Mouse (Mus musculus): ENCODE data around the gene Dazap1.

Dazap1 gene

DNA sequence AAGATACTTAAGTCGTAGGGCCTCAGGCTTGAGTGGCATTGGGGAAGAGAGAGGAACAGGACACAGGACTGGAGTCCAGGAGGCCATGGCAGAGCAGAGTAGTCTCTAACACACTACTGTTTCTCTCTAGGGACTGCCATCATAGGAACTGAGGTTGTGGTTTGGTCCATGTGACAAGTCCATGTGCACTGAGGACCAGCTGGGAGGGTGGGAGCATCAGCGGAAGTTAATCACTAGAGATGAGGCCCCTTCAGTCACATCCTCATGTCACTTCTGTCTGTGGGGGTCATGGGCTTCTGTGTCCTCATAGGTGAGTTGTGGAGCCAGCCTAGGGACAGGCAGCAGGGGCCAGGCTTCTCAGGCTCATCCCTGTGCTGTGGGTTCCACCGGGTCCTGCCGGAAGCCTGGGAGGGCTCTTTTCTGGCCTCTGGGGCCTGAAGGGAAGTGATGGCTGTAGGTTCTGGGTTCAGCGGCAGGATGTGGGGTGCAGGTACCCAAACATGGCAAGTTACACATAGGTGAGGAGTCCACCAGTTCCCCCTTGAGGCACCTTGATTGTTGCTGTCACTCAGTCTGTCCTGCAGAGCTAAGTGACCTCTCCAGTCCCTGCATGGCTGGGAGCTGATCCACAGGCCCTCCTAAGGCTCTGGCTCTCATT, 10.0 kb downstream of the Dazap1 start:
- no peak for DNase-seq (ENCODE audit: low read depth, low spot score)

DNA sequence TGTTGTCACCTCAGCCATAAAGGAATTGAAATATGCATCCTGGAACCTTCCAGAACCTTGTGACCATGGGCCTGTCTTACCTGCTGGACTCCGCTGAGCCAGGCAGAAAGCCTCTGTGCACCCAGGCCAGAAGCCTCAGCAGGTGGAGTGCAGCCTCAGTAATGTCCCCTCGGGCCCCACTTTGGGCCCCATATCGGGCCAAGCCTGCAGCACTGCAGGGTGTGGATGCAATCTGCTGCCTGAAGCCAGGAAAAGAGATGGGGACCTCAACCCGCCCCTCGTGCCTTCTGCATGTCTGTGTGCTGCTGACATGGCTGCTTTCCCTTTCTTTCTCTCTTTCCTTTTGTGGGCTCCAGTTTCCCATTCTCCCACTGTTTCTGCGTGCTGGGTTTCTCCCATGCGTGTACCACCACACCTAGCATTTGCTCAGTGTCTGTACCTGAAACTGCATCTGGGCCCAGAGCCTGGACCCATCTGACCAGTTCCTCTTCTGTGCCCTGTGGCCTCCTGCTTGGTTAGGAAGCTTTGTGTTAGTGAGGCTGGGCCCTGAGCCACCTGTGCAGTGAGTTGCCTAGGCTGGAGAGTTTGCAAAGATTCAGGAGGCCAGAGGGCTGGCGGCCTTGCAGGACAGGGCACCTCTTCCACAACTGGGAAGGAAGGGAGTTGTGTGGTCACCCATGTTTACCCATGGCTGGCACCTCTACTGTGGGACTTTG, 10.7 kb downstream of the Dazap1 start:
- DNase-seq (ENCODE audit: low read depth, low spot score): no peak

DNA sequence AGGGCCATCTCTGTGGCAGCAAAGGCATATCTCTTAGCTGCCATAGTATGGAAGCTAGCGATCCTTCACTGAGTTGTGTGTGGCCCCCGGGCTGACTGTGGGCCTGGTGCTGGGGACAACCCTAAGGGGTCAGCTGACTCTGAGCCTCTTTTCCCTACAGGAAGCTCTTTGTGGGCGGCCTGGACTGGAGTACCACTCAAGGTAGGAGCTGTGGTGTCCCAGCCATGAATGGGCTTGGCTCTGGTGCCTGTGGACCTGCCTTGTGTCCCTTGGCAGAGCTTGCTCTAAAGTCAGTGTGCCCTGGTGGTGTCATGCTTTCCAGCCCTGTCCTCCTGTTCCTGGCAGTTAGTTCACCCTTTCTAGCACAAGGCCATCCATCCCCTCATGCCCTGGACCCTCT, 12.6 kb downstream of the Dazap1 start:
- DNase-seq (ENCODE audit: low read depth, low spot score): no peak

DNA sequence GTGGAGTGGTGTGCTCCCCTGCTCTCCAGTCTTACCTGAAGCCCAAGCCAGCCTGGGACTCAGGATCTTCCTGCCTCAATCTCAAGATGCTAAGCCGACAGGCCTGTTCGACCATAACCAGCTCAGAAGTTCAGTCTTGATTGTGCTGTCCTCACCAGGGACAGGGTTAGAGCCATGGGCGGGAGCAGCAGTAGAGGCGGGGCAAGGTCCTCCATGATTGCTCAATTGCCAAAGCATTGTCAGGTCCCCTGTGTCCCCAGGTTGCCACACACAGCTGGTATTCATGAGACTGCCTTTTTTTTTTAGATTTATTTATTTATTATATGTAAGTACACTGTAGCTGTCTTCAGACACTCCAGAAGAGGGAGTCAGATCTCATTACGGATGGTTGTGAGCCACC, 15.0 kb downstream of the Dazap1 start:
- no peak for DNase-seq (ENCODE audit: low read depth, low spot score)

DNA sequence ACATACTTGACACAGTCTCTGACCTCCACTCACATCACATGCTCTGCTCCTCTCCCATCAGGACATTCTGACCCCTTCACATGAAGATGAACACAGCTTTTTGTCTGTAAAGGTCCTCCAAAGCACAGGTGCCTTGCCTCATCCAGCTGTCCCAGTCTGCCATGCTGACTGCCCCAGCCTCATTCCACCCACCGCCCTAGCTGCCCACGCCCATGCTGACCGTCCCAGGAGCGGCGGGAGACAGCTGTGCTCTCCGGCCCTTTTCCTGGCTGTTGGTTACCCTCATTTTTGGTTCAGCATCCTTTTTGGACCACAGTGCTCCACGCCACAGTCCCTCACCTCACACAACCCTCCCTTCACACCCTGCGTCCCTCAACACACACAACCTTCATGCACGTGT, 17.1 kb downstream of the Dazap1 start:
- DNase-seq (ENCODE audit: low read depth, low spot score): no peak

DNA sequence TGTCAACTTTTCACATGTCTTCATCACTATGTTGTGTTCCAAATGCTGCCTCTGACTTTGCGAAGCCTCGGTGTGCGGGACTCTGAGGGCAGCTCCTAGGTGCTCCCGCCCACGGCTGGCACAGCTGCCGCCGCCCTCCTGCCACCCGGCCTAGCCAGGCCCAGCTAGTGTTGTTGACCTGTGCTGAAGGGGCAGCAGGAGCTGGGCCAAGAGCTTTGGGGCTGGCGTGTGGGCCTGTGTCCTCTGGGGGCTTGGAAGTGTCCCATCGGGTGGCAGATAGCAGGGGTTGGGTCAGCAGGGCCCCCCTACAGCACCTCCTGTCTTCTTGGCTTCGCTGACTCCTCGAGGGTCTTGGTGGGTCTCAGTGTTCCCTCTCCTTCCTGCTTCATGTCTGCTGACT, 18.0 kb downstream of the Dazap1 start:
- no peak for DNase-seq (ENCODE audit: low read depth, low spot score)

DNA sequence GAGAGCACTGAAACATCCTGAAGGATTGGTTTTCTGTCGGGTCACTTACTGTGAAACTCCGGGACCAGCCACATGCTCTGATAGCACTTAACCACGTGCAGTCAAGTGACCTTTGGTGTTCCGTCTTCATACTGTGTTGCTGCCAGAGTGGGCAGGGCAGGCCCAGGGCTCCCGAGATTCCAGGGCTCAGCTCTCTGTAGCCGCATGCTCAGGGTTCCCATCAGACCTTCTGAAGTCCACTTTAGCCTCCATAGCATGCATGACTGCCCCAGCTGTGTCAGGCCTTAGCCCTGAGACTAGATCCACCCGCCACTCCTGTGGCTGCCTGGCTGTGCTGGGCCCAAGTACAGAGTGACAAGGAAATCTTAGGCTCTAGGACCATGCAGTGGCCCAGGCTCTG, 20.0 kb downstream of the Dazap1 start:
- DNase-seq (ENCODE audit: low read depth, low spot score): no peak

DNA sequence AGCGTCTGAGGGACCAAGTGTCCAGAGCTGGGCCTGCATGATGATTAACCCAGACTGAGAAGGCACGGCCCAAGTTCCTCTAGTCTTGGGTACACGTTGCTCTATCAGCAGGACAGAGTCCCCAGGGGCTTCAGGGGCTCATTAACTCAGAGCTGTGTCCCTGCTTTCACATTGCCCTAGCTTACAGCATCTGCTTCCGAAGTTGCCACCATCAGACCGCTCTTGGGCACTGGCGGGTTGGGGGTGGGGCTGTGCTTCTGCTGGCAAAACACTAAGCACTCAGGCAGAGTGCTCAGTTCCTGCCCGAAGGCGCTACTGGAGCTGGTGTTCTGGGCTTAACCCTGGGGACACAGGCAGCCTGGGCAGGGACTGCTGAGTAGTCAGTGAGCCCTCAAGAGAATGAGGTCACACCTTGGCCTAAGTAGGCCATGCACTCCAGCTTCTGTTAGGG, 20.7 kb downstream of the Dazap1 start:
- no peak for DNase-seq (ENCODE audit: low read depth, low spot score)

DNA sequence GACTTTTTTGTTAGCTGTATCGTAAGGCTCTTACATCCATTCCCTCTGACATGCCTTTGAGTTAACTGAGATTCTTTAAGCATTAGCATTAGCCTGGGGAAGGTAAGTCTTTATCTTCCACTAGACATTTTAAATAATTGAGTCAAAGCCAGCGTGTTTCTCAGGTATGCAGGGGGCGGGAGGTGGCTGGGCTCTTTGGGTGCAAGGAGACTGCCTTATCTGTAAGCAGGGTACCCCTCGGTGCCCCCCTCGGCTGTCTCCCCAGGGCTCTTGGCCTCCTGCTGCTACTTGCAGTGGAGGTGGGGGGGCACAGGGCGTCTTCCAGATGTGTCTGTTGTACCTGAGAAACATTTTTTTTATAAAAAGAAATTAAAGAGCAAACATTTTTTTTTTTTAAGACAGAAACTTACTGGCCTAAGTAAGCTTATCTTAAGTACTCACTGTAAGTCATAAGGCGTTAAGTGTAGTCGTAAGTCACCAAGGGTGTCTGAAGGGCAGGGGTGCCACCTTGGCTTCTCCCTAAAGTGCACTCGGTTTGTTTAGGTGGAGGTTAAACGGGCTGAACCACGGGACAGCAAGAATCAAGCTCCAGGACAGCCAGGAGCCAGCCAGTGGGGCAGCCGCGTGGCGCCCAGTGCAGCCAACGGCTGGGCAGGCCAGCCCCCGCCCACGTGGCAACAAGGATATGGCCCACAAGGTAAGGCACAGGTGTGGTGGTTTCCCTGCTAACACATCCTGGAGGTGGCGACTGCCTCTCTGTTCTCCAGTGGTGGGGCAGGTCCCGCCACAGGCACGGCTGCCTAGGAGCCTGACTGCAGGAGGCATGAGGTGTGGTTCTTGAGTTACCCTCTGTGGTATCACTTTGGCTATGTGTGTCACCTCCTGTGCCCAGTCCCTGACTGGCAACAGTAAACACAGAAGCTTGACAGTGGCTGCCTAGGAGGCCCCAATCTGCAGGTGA, 21.5 kb downstream of the Dazap1 start:
- no peak for DNase-seq (ENCODE audit: low read depth, low spot score)

DNA sequence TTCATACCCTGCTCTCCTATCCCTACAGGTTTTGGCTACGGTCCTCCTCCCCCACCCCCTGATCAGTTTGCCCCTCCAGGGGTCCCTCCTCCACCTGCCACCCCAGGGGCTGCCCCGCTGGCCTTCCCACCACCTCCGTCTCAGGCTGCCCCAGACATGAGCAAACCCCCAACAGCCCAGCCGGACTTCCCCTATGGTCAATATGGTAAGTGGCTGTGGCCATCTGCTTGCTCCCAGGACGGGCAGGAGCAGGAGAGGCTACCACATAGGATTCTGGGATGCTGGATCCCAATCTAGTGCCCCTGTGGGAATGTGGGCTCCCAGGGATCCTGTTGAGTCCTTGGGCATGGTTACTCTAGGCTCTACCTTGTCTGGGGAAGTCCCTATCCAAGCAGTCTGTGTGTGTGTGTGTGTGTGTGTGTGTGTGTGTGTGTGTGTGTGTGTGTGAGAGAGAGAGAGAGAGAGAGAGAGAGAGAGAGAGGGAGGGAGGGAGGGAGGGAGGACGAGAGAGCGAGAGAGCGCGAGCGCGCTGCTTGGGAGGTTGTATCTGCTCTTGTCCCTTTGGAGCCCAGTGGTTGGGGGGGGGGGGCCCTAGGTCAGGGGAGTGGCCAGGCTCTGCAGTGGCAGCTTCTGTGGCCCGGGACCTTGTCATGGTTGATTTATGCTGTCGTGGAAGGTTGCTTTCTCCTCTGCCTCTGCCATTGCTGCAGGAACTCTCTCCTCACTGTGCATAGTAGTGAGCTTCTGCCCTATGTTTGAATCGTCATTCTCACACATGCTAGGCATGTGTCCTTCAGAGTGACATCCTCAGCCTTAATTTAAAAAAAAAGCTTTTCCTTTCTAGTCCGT, 24.2 kb downstream of the Dazap1 start:
- DNase-seq (ENCODE audit: low read depth, low spot score): no peak

DNA sequence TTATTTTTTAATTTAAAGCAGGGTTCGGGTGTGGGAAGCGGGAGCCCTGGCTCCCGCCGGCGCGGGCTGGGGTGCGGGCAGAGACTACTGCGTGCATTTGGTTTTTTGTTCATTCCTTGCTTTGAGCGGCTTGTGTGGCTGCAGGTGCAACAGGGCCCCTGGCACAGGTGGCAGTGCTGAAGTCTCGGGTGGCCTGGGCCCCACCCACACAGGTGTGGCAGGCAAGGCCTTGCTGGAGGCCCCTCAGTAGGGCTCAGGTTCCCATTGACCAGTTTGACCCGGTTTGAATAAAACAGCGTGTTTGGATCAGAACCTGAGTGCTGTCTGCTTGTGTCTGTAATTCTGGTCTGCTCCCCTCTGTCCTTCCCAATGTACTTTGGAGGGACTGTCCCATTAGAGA, 26.8 kb downstream of the Dazap1 start:
- no peak for DNase-seq (ENCODE audit: low read depth, low spot score)

DNA sequence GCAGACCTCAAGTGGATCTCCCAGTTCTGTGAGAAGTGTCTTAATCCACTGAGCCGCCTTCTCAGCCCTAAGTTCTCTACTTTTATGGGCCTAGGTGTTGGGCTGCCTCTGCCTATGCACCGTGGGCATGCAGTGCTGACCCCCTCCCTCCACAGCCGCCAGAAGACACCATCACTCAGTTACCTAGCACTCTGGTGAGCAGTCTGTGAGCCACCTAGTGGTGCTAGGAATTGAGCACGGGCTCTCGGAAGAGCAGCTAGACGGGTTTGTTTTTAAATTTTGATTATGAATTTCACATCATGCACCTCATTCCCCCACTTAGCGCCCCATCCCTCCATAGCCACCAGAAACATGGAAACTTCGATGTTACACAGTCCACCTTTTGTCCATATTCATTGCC, 27.4 kb downstream of the Dazap1 start:
- no peak for DNase-seq (ENCODE audit: low read depth, low spot score)

DNA sequence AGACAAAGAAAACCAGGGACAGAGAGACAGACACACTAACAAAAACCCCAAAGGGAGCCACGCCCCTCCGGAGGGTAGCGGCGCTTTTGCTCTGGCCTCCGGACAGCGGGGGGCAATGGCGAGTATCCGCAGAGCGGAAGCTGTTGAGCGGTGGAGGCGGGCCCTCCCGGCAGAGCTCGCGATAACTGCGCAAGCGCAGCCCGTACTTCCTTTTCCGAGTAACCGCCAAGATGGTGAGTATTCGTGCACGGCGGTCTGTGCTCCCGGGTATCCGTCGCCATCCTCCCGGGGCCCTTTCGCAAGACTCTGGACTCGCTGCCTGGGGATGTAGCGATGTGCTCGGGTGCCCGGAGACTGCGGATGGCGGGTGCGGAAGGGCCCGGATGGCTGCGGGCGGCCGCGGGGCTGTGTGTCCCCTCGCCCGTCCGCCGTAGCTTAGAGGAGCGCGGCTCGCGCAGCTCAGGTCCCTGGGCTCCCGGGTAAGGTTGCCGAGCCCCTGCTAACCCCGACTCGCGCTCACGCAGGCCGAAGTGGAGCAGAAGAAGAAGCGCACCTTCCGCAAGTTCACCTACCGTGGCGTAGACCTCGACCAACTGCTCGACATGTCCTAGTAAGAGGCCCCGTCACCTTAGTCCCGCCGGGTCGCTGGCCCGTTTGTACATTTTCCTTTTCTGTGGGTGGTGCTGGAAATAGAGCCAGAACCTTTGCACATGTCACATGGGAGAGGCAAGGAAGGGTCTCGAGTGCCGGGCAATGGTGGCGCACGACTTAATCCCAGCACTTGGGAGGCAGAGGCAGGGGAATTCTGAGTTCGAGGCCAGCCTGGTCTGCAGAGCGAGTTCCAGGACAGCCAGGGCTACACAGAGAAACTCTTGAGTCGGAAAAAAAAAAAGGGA, 31.2 kb downstream of the Dazap1 start, which contains the start of gene Rps15:
Rps15 (plus strand) TSS at position 203 of the 896 bp plus-strand sequence.
- DNase-seq (ENCODE audit: low read depth, low spot score): peak; percentile 92

DNA sequence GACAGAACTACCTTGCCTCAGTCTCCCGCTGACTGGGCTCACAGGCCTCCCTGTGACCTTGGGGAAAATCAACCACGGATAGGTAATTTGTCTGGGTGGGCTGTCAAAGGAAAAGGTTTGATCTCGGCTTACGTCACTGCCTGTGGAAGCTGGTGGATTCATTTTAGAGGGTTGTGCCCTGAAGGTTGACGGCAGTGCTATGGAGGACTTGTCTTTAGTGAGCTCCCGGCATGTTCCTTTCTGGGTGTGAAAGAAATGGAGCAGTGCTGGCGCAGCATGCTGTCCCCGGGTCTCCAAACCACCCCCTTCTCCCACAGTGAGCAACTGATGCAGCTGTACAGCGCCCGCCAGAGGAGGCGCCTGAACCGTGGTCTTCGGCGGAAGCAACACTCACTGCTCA, 32.0 kb downstream of the Dazap1 start:
- no peak for DNase-seq (ENCODE audit: low read depth, low spot score)

DNA sequence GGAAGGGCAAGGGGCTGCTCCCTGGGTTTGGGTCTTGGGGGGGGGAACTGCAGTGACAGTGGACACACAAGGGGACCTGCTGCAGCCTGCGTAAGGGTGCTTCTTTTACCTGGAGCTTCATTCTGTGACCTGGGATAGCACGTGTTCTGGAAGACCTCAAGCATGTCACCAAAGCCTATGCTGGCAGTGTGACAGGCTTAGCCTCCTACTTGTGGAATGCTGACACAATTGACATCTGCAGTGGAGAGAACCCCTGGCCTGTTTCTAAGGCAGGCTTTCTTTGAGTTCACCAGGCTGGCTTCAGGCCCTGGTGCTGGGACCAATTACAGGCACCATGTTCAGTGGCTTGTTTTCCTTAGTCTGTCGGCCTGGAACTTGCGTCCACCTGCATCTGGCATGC, 33.0 kb downstream of the Dazap1 start:
- no peak for DNase-seq (ENCODE audit: low read depth, low spot score)

DNA sequence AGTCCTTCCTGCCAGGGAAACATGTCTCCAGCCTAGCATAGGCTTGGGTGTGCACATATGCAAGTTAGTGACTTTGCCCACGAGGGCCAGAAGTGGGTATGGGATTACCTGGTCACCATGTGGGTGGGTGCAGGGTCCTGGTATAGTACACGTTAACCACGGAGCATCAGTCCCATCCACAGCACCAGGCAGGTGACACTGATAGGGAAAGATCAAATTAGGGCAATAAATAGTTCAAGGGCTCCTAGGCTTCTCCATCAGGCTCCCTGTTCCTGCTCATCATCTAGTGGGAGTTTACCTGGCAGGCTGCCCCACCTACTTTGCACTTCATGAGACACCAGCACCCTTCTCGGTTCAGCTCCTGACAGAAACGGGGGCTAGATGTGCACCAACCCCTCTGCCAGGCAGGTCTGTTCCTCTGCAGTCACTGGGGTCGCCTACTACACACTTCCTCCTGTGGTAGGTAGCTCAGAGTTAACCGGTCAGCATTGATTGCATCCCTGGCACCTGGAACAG, 33.6 kb downstream of the Dazap1 start:
- no peak for DNase-seq (ENCODE audit: low read depth, low spot score)

DNA sequence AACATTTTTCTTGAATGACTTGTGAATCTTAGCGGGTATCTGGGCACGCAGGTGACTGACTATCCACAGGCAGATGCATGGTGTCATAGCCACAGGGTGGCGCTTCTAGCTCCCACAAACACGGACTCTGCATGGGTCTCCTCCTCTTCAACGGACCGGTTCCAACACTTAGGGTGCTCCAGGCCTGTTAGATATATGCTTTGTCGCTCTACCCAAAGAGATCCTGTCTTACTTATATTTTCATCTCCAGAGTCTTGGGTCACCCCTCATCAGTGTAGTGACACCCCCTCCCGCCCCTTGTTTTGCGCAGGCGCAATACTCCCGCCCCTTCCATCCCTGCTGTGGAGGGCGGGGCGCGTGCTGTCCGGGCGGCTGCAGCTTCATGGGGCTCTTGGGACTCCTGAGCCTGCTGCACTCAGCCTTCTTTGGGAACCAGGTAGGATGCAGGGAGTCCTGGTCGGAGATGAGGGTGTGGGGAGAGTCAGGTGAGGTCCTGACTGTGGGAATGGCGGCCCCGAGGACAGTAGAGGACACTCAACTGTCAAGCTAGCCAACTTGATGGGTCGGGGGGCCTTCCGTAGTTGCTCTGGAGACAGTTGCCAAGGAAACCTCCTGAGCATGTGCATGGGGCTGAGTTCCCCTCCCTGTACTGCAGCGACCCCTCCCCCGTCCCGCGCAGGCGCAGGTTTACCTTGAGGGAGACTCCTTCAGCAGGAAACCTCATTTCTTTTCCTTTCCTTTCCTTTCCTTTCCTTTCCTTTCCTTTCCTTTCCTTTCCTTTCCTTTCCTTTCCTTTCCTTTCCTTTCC, 34.5 kb downstream of the Dazap1 start, which contains the start of gene Apc2:
Apc2 (plus strand) TSS at position 360 of the 808 bp plus-strand sequence.
- no peak for DNase-seq (ENCODE audit: low read depth, low spot score)

DNA sequence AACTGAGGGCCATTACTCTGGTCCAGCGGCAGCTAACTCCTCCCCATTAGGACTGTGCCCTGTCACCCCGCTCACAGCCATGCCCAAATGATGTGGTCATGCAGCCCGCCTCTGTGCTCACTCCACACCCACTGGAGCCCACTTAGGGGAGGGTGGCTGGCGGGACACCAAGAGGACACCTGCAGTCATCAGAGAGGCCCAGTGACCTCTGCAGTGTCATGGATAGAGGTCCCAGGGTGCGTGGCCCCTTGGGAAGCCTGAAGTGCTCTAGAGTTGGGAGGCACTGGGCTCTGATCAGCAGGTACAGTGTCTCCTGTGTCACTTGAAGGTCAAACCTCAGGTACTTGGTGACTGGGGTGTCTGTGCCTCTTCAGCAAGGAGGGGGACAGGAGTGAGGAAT, 35.5 kb downstream of the Dazap1 start:
- DNase-seq (ENCODE audit: low read depth, low spot score): no peak

DNA sequence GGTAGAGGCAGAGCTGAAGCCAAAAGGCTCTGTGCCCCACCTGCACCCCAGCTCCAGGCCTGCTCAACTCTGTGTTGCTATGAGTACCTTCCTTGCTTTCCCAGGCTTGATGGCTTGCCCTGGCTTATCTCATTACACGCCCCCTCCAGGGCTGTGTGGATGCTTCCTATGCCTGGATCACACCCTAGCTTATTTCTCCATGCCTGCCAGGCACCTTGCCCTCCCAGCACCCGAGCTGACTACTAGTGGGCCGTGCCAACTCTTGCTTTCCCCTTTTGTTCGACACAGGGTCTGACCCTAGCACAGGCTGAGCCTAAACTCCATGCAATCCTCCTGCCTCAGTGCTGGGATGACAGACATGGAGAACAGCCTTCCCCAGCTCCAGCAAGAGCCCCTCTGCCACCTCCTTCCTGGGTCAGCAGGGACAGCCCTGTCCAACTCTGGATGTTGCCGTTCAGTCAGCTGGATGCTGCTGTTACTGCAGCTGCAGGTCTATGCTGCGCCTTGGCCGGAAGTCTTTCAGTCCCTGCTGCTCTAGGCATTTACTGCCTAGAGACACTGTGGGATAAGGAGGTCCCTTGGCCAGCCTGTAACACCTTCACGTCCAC, 36.3 kb downstream of the Dazap1 start:
- DNase-seq (ENCODE audit: low read depth, low spot score): no peak

All from WW6 (cell line).